Mouse (Mus musculus) megakaryocyte progenitor cell, adult 5-6 weeks (primary cell): ENCODE data around the gene Plagl1. TPM values are rescaled to one million over a fixed set of nuclear protein-coding genes. Genes with fewer than 3 reads are reported as not detected.

Experiments
- total RNA-seq, 2 experiments: library from RNA; stranded (forward) in 1 of 2; stranded (reverse) in 1 of 2; fragments of 157-497, 149-512 nt in 1 of 2; fragments of 200-1000 nt in 1 of 2; gene quantifications; 2 replicates each; pipeline versions ENCODE4 v1.2.3 to v1.2.4; 2015 to 2017

The Plagl1 gene
- total RNA-seq, 2 experiments from 2014 or later: 0.25 to 1.1 TPM

Other genes with a start within 250 kb of the Plagl1 start
- gene Utrn, start 191.1 kb upstream of the Plagl1 start, total RNA-seq (2015): 25.6 and 28.2 TPM in 2 replicates
- gene Utrn, start 191.1 kb upstream of the Plagl1 start, total RNA-seq (2017): 17.2 and 24.2 TPM in 2 replicates
- gene Stx11, start 96.2 kb upstream of the Plagl1 start, total RNA-seq (2015): 5.1 and 7.6 TPM in 2 replicates
- gene Stx11, start 96.2 kb upstream of the Plagl1 start, total RNA-seq (2017): 5.7 and 6.8 TPM in 2 replicates
- gene Sf3b5, start 55.2 kb upstream of the Plagl1 start, total RNA-seq (2015): 17.4 and 18.7 TPM in 2 replicates
- 23.3 and 23.4 TPM in 2 replicates for gene Sf3b5, start 55.2 kb upstream of the Plagl1 start, total RNA-seq (2017)
- gene Zc2hc1b, start 117.5 kb downstream of the Plagl1 start, total RNA-seq (2015): not detected in 2 replicates
- gene Zc2hc1b, start 117.5 kb downstream of the Plagl1 start, total RNA-seq (2017): not detected in 2 replicates
- 91.4 and 91.6 TPM in 2 replicates for gene Ltv1, start 132.7 kb downstream of the Plagl1 start, total RNA-seq (2015)
- 68.6 and 69.3 TPM in 2 replicates for gene Ltv1, start 132.7 kb downstream of the Plagl1 start, total RNA-seq (2017)